Mouse (Mus musculus) cerebellum, adult 11-12 months (tissue): Measurements from ENCODE around the gene Gzf1.

Source experiments
- DNase-seq: peaks from one replicate; pipeline ENCODE4 v3.0.0; 2022

Gzf1 gene

GRCm38 (mm10) chr2:148680775-148681291 is at the start of gene Gzf1:
Gene Gzf1, plus strand, starts transcription at chr2:148681023.
- peak; percentile 99 for DNase-seq

- DNase-seq: no peak
Observed at GRCm38 (mm10) chr2:148631602-148632001, 49.2 kb upstream of the Gzf1 start.

GRCm38 (mm10) chr2:148634466-148634865 is 46.4 kb upstream of the Gzf1 start:
- no peak for DNase-seq

GRCm38 (mm10) chr2:148642610-148643370 is 38.0 kb upstream of the Gzf1 start:
- no peak for DNase-seq

GRCm38 (mm10) chr2:148644421-148645000 is 36.3 kb upstream of the Gzf1 start:
- no peak for DNase-seq

- no peak for DNase-seq
Observed at GRCm38 (mm10) chr2:148650587-148651357, 30.1 kb upstream of the Gzf1 start.

GRCm38 (mm10) chr2:148654961-148655360 is 25.9 kb upstream of the Gzf1 start:
- DNase-seq: no peak

GRCm38 (mm10) chr2:148663458-148663857 is 17.4 kb upstream of the Gzf1 start:
- DNase-seq: no peak

- DNase-seq: peak; percentile 98
Observed at GRCm38 (mm10) chr2:148672199-148673096, 8.4 kb upstream of the Gzf1 start, which contains the start of gene Nxt1. Gene Nxt1, plus strand, starts transcription at chr2:148672601.

GRCm38 (mm10) chr2:148677801-148678200 is 3.0 kb upstream of the Gzf1 start:
- DNase-seq: peak; percentile 45

- peak; percentile 36 for DNase-seq
Observed at GRCm38 (mm10) chr2:148679346-148679745, 1.5 kb upstream of the Gzf1 start.

GRCm38 (mm10) chr2:148681461-148681891 is 653 bp downstream of the Gzf1 start:
- peak; percentile 77 for DNase-seq

- DNase-seq: no peak
Observed at GRCm38 (mm10) chr2:148683031-148683430, 2.2 kb downstream of the Gzf1 start.

GRCm38 (mm10) chr2:148684972-148685371 is 4.1 kb downstream of the Gzf1 start:
- DNase-seq: no peak

- DNase-seq: no peak
Observed at GRCm38 (mm10) chr2:148685709-148686108, 4.9 kb downstream of the Gzf1 start.

- no peak for DNase-seq
Observed at GRCm38 (mm10) chr2:148686862-148687261, 6.0 kb downstream of the Gzf1 start.

- no peak for DNase-seq
Observed at GRCm38 (mm10) chr2:148687971-148688370, 7.1 kb downstream of the Gzf1 start.

- DNase-seq: no peak
Observed at GRCm38 (mm10) chr2:148689444-148690140, 8.8 kb downstream of the Gzf1 start.

- no peak for DNase-seq
Observed at GRCm38 (mm10) chr2:148690291-148690690, 9.5 kb downstream of the Gzf1 start.

GRCm38 (mm10) chr2:148690781-148691180 is 10.0 kb downstream of the Gzf1 start:
- DNase-seq: no peak

GRCm38 (mm10) chr2:148698571-148698970 is 17.7 kb downstream of the Gzf1 start:
- DNase-seq: no peak
